Mouse (Mus musculus): ENCODE measurements around the gene Oxt. TPM values are rescaled to one million over a fixed set of nuclear protein-coding genes. Genes with fewer than 3 reads are reported as not detected.

The Oxt gene
- polyA plus RNA-seq, 1 experiment from 2014 or later, result not detected

GRCm38 (mm10) chr2:130546957-130547356 lies 29.0 kb upstream of the Oxt start:
- Histone ChIP-seq H3K36me3 (ENCODE audit: control insufficient read depth, insufficient read depth, low read length) (peaks cover 82% of the 10 kb centered on the region), H3K9ac (ENCODE audit: low read depth, low read length) (no peak overlapping the region), H3K4me2 (replicated peaks; ENCODE audit: low read depth, low read length) (no peak overlapping the region), H3K4me3 (ENCODE audit: low read length) (no peak overlapping the region), H3K4me1 (ENCODE audit: control insufficient read depth, insufficient read depth, low read length) (no peaks in the 10 kb centered on the region), H3K27me3 (ENCODE audit: control insufficient read depth, insufficient read depth, low read length) (no peaks in the 10 kb centered on the region), H3K27ac (ENCODE audit: low read depth, low read length) (no peak overlapping the region), H3K9me3 (ENCODE audit: control insufficient read depth, low read length) (no peaks in the 10 kb centered on the region)
- WGBS, result 89% methylated on average over 8 of the region's 8 CpGs
- ATAC-seq (ENCODE audit: low FRiP score, low TSS enrichment), result no peak

DNA sequence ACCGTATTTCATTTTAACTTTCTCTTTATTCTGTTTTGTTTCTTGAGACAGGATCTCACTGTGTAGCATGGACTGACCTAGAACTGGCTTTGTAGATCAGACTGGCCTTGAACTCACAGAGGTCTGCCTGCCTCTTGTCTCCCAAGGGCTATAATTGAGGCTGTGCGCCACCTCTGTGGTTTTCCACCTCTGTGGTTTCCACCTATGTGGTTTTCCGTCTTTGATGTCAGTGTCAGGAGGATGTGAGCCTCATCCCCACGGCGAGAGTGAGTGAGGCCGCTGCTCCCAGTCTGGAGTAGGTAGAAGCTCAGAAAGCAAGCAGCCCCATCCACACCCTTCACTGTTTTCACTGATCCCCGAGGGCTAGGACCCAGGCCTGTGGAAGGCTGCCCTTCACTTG lies 21.1 kb upstream of the Oxt start:
- no peaks in the 10 kb centered on the region for H3K27me3 ChIP-seq (ENCODE audit: control insufficient read depth, insufficient read depth, low read length)
- WGBS, result 85% methylated on average over 7 of the region's 7 CpGs
- H3K9ac ChIP-seq (ENCODE audit: low read depth, low read length), result no peak overlapping the region
- H3K9me3 ChIP-seq (ENCODE audit: control insufficient read depth, low read length), result no peaks in the 10 kb centered on the region
- no peak for ATAC-seq (ENCODE audit: low FRiP score, low TSS enrichment)
- no peak overlapping the region for H3K27ac ChIP-seq (ENCODE audit: low read depth, low read length)
- no peaks in the 10 kb centered on the region for H3K4me1 ChIP-seq (ENCODE audit: control insufficient read depth, insufficient read depth, low read length)
- no peak overlapping the region for H3K4me3 ChIP-seq (ENCODE audit: low read length)
- peaks cover 54% of the 10 kb centered on the region for H3K36me3 ChIP-seq (ENCODE audit: control insufficient read depth, insufficient read depth, low read length)
- no peak overlapping the region for H3K4me2 ChIP-seq (replicated peaks; ENCODE audit: low read depth, low read length)

- ATAC-seq (ENCODE audit: low FRiP score, low TSS enrichment), result no peak
- WGBS, result 86% methylated on average over 1 of the region's 1 CpGs
- Histone ChIP-seq H3K27ac (ENCODE audit: low read depth, low read length) (no peak overlapping the region), H3K4me2 (replicated peaks; ENCODE audit: low read depth, low read length) (no peak overlapping the region), H3K36me3 (ENCODE audit: control insufficient read depth, insufficient read depth, low read length) (peaks cover 46% of the 10 kb centered on the region), H3K4me1 (ENCODE audit: control insufficient read depth, insufficient read depth, low read length) (no peaks in the 10 kb centered on the region), H3K9me3 (ENCODE audit: control insufficient read depth, low read length) (no peaks in the 10 kb centered on the region), H3K27me3 (ENCODE audit: control insufficient read depth, insufficient read depth, low read length) (no peaks in the 10 kb centered on the region), H3K4me3 (ENCODE audit: low read length) (no peak overlapping the region), H3K9ac (ENCODE audit: low read depth, low read length) (no peak overlapping the region)
Observed at GRCm38 (mm10) chr2:130556292-130556691, 19.7 kb upstream of the Oxt start.

- H3K4me3 ChIP-seq (ENCODE audit: low read length), result no peak overlapping the region
- ATAC-seq (ENCODE audit: low FRiP score, low TSS enrichment), result no peak
- H3K36me3 ChIP-seq (ENCODE audit: control insufficient read depth, insufficient read depth, low read length), result peaks cover 34% of the 10 kb centered on the region
- no peak overlapping the region for H3K27ac ChIP-seq (ENCODE audit: low read depth, low read length)
- no peaks in the 10 kb centered on the region for H3K27me3 ChIP-seq (ENCODE audit: control insufficient read depth, insufficient read depth, low read length)
- 95% methylated on average over 2 of the region's 2 CpGs for WGBS
- no peak overlapping the region for H3K9ac ChIP-seq (ENCODE audit: low read depth, low read length)
- H3K9me3 ChIP-seq (ENCODE audit: control insufficient read depth, low read length), result no peaks in the 10 kb centered on the region
- no peaks in the 10 kb centered on the region for H3K4me1 ChIP-seq (ENCODE audit: control insufficient read depth, insufficient read depth, low read length)
- no peak overlapping the region for H3K4me2 ChIP-seq (replicated peaks; ENCODE audit: low read depth, low read length)
Observed at GRCm38 (mm10) chr2:130557462-130557861, 18.5 kb upstream of the Oxt start.

DNA sequence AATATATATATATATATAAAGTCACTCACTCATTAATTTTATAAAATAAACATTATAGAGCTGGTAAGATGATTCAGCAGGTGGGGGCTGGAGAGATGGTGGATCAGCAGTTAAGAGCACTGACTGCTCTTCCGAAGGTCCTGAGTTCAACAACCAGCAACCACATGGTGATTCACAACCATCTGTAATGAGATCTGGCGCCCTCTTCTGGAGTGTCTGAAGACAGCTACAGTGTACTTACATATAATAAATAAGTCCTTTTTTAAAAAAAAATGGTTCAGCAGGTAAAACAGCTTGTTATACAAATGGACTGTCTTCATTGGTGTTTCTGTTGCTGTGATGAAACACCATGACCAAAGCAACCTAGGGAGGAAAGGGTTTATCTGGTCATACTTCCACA lies 18.0 kb upstream of the Oxt start:
- no peaks in the 10 kb centered on the region for H3K27me3 ChIP-seq (ENCODE audit: control insufficient read depth, insufficient read depth, low read length)
- ATAC-seq (ENCODE audit: low FRiP score, low TSS enrichment), result no peak
- peaks cover 31% of the 10 kb centered on the region for H3K36me3 ChIP-seq (ENCODE audit: control insufficient read depth, insufficient read depth, low read length)
- no peak overlapping the region for H3K27ac ChIP-seq (ENCODE audit: low read depth, low read length)
- no peak overlapping the region for H3K9ac ChIP-seq (ENCODE audit: low read depth, low read length)
- H3K9me3 ChIP-seq (ENCODE audit: control insufficient read depth, low read length), result no peaks in the 10 kb centered on the region
- H3K4me1 ChIP-seq (ENCODE audit: control insufficient read depth, insufficient read depth, low read length), result 0 out of 2 replicates have a peak, but pooled peaks cover 5% of the 10 kb centered on the region
- H3K4me2 ChIP-seq (replicated peaks; ENCODE audit: low read depth, low read length), result no peak overlapping the region
- no peak overlapping the region for H3K4me3 ChIP-seq (ENCODE audit: low read length)
- WGBS, result 72% methylated on average over 2 of the region's 2 CpGs

DNA sequence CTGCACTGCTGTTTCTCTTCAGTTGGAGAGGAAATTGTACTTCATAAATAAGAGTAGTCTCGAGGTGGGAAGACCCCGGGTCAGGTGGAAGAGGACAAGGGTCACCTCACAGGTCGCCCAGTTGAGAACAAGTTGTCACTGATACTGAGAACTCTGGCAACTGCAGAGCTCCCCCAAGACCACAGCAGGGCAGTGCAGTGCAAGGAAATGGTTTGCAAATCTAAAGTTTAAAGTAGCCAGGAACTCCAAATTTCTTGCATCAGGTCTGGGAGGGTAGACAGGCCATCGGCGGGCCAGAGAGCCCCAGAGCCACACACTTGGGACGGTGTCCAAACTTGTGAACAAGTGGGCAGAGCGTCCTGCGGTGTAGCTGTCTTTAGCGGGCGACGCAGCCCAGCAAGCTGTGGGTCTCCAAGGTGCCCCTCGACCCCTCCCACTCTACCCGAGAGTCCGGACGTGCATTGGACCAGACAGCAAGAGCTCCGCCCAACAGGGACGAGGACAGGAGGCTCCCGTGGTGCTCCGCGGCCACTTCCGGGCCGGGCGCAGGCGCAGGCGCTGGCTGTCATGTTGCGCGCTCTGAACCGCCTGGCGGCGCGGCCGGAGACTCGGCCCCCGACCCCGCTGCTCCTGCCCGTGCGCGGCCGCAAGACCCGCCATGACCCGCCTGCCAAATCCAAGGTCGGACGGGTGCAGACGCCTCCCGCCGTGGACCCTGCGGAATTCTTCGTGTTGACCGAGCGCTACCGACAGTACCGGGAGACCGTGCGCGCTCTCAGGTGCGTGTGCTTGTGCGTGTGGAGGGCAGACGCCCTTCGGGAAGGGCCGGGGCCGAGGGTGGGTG lies 12.5 kb upstream of the Oxt start, which contains the start of gene Mrps26:
Mrps26 (plus strand) TSS at position 531 of the 844 bp plus-strand sequence.
- Histone ChIP-seq H3K4me3 (ENCODE audit: low read length) (peak within 1 kb of the TSS; percentile 97), H3K4me1 (ENCODE audit: control insufficient read depth, insufficient read depth, low read length) (peaks cover 11% of the 10 kb centered on the region), H3K36me3 (ENCODE audit: control insufficient read depth, insufficient read depth, low read length) (peaks cover 20% of the 10 kb centered on the region), H3K27ac (ENCODE audit: low read depth, low read length) (peak within 1 kb of the TSS; percentile 55; the same call in 1 of the 2 replicates), H3K4me2 (replicated peaks; ENCODE audit: low read depth, low read length) (peak within 1 kb of the TSS; percentile 69), H3K9me3 (ENCODE audit: control insufficient read depth, low read length) (no peaks in the 10 kb centered on the region), H3K9ac (ENCODE audit: low read depth, low read length) (peak within 1 kb of the TSS; percentile 88), H3K27me3 (ENCODE audit: control insufficient read depth, insufficient read depth, low read length) (no peaks in the 10 kb centered on the region)
- WGBS, result 2% methylated on average over 60 of the region's 61 CpGs
- ATAC-seq (ENCODE audit: low FRiP score, low TSS enrichment), result peak; percentile 99

GRCm38 (mm10) chr2:130564063-130564462 lies 11.9 kb upstream of the Oxt start:
- under 1% methylated on average over 23 of the region's 23 CpGs for WGBS
- ATAC-seq (ENCODE audit: low FRiP score, low TSS enrichment), result peak; percentile 37

GRCm38 (mm10) chr2:130564983-130565382 lies 11.0 kb upstream of the Oxt start:
- Histone ChIP-seq H3K27me3 (ENCODE audit: control insufficient read depth, insufficient read depth, low read length) (no peaks in the 10 kb centered on the region), H3K4me1 (ENCODE audit: control insufficient read depth, insufficient read depth, low read length) (peaks cover 11% of the 10 kb centered on the region), H3K4me2 (replicated peaks; ENCODE audit: low read depth, low read length) (peak overlapping the region; percentile 69; the same call in 1 of the 2 replicates), H3K27ac (ENCODE audit: low read depth, low read length) (no peak overlapping the region), H3K4me3 (ENCODE audit: low read length) (peak overlapping the region; percentile 97; the same call in 1 of the 2 replicates), H3K9ac (ENCODE audit: low read depth, low read length) (peak overlapping the region; percentile 88; the same call in 1 of the 2 replicates), H3K36me3 (ENCODE audit: control insufficient read depth, insufficient read depth, low read length) (peaks cover 20% of the 10 kb centered on the region), H3K9me3 (ENCODE audit: control insufficient read depth, low read length) (no peaks in the 10 kb centered on the region)
- WGBS, result 89% methylated on average over 8 of the region's 8 CpGs
- ATAC-seq (ENCODE audit: low FRiP score, low TSS enrichment), result no peak

More at GRCm38 (mm10) chr2:130564063-130564462, 11.9 kb upstream of the Oxt start:
- Histone ChIP-seq H3K4me2 (replicated peaks; ENCODE audit: low read depth, low read length) (peak overlapping the region; percentile 69), H3K4me1 (ENCODE audit: control insufficient read depth, insufficient read depth, low read length) (peaks cover 11% of the 10 kb centered on the region), H3K9ac (ENCODE audit: low read depth, low read length) (peak overlapping the region; percentile 88), H3K4me3 (ENCODE audit: low read length) (peak overlapping the region; percentile 97), H3K27me3 (ENCODE audit: control insufficient read depth, insufficient read depth, low read length) (no peaks in the 10 kb centered on the region), H3K27ac (ENCODE audit: low read depth, low read length) (no peak overlapping the region), H3K9me3 (ENCODE audit: control insufficient read depth, low read length) (no peaks in the 10 kb centered on the region), H3K36me3 (ENCODE audit: control insufficient read depth, insufficient read depth, low read length) (peaks cover 20% of the 10 kb centered on the region)

GRCm38 (mm10) chr2:130568921-130569320 lies 7.1 kb upstream of the Oxt start:
- Histone ChIP-seq H3K9ac (ENCODE audit: low read depth, low read length) (no peak overlapping the region), H3K9me3 (ENCODE audit: control insufficient read depth, low read length) (no peaks in the 10 kb centered on the region), H3K4me1 (ENCODE audit: control insufficient read depth, insufficient read depth, low read length) (peaks cover 5% of the 10 kb centered on the region), H3K4me2 (replicated peaks; ENCODE audit: low read depth, low read length) (no peak overlapping the region), H3K4me3 (ENCODE audit: low read length) (no peak overlapping the region), H3K27me3 (ENCODE audit: control insufficient read depth, insufficient read depth, low read length) (no peaks in the 10 kb centered on the region), H3K36me3 (ENCODE audit: control insufficient read depth, insufficient read depth, low read length) (peaks cover 20% of the 10 kb centered on the region), H3K27ac (ENCODE audit: low read depth, low read length) (no peak overlapping the region)
- no peak for ATAC-seq (ENCODE audit: low FRiP score, low TSS enrichment)
- 79% methylated on average over 4 of the region's 4 CpGs for WGBS
